Mouse (Mus musculus) neutrophil, adult 65 days (primary cell): ENCODE data around the gene Gm35549. TPM values are rescaled to one million over a fixed set of nuclear protein-coding genes. Genes with fewer than 3 reads are reported as not detected.

Source experiments
- total RNA-seq: library from RNA; stranded (reverse); gene quantifications from 2 replicates; pipeline ENCODE4 v1.2.4, GENCODE M21; 2023

Gene Gm35549
- total RNA-seq = not detected in 2 replicates

GRCm38 (mm10) chr9:122843760-122844159 lies at the start of gene Gm35549:
Gene Gm35549 (minus strand): TSS chr9:122844035.

GRCm38 (mm10) chr9:122885385-122885784 lies 41.5 kb upstream of the Gm35549 start, which contains the start of gene Zkscan7:
Gene Zkscan7 (plus strand): TSS chr9:122885685.

GRCm38 (mm10) chr9:122865697-122866166 lies 21.9 kb upstream of the Gm35549 start, which contains the start of gene Zfp445:
Gene Zfp445 (minus strand): TSS chr9:122866006.

GRCm38 (mm10) chr9:122805053-122805844 lies 38.6 kb downstream of the Gm35549 start, which contains the start of gene Tcaim:
Gene Tcaim (plus strand): TSS chr9:122805539.

Other genes starting within 250 kb of the Gm35549 start
- gene Topaz1, start 96.7 kb downstream of the Gm35549 start, total RNA-seq = not detected in 2 replicates
- 4.4 and 8.0 TPM in 2 replicates for gene Tcaim, start 38.5 kb downstream of the Gm35549 start, total RNA-seq
- 84.3 and 121 TPM in 2 replicates for gene Zfp445, start 22.0 kb upstream of the Gm35549 start, total RNA-seq
- gene Zkscan7, start 41.6 kb upstream of the Gm35549 start, total RNA-seq = 0.09 and 0.48 TPM in 2 replicates
- gene Zfp105, start 79.0 kb upstream of the Gm35549 start, total RNA-seq = 0.54 and 0.57 TPM in 2 replicates
- 23.3 and 23.8 TPM in 2 replicates for gene 1110059G10Rik, start 107.0 kb upstream of the Gm35549 start, total RNA-seq
- 63.1 and 81.7 TPM in 2 replicates for gene Kif15, start 107.0 kb upstream of the Gm35549 start, total RNA-seq
- 3.6 and 10.7 TPM in 2 replicates for gene Tmem42, start 177.3 kb upstream of the Gm35549 start, total RNA-seq
- not detected in 2 replicates for gene Tgm4, start 190.7 kb upstream of the Gm35549 start, total RNA-seq